Mouse (Mus musculus): ENCODE data around the gene Il4ra.

GRCm38 (mm10) chr7:125562413-125562812, 10.5 kb downstream of the Il4ra start:
- no peak for TF ChIP-seq CTCF (IDR thresholded peaks at IDR 0.05; ENCODE audit: low read depth, low read length)
- no peak for TF ChIP-seq POLR2A (IDR thresholded peaks at IDR 0.05; ENCODE audit: borderline replicate concordance, low read depth, low read length)

Measured in bone marrow macrophage, adult 2 months (primary cell).